Mouse (Mus musculus) left cerebral cortex, postnatal 25 days (tissue): ENCODE measurements at regions not wholly inside any gene's neighbourhood (a gene's known extent, or its start where the extent isn't known, plus 50 kb on each side); places are given as distances from the start of the nearest gene placed in this dataset.

Experiments used
- DNase-seq, 2 experiments: peaks; one replicate each; pipeline ENCODE4 v3.0.0; 2022; ENCODE audit warnings: low spot score in 2 of 2, mixed read lengths in 1 of 2
- intact Hi-C: fragments of 180-260 bp; cut with DNase I; formaldehyde crosslinking; loops from one replicate; pipeline ENCODE4 v1.15.1; 2025

DNA sequence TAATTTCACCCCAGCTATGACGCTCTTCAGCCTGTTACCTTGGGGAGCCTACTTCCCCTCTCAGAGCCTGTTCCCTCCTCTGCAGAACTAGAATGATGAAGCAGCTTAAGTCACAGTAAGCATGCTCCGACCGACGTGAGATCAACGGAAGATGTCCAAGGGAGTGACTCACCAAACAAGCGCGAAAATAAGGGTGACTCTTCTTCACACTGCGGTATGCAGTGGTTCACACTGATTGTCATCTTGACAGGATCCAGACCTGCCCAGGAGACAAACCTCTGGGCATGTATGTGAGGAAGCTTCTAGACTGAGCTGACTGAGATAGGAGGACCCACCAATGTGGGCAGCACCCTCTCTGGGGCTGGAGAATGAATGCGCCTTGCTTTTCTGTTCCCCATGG lies 116.3 kb upstream of the Tpm1 start:
- intact Hi-C loops: no loop called here

DNA sequence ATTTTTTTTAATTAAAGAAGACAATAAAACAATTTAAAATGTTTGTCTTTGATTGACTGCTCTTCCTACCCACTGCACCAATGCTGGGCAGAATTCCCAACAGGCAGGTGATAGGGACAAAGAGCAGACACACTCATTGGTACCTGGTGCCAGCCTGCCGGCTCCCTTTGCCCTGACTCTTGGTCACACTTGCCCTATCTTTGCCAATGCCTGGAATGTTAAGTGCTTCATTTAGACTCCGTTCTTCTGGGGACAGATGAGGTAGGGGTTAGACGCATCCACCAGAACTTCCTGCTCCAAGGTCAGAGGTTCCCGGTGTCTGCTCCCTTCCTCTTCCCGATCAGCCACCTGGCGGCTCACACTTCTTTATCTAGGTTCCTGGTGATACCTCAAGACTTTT lies 114.5 kb upstream of the Tpm1 start:
- intact Hi-C loops: no loop called here
- DNase-seq: no peak

More for the DNA sequence above, 116.3 kb upstream of the Tpm1 start:
- no peak for DNase-seq

DNA sequence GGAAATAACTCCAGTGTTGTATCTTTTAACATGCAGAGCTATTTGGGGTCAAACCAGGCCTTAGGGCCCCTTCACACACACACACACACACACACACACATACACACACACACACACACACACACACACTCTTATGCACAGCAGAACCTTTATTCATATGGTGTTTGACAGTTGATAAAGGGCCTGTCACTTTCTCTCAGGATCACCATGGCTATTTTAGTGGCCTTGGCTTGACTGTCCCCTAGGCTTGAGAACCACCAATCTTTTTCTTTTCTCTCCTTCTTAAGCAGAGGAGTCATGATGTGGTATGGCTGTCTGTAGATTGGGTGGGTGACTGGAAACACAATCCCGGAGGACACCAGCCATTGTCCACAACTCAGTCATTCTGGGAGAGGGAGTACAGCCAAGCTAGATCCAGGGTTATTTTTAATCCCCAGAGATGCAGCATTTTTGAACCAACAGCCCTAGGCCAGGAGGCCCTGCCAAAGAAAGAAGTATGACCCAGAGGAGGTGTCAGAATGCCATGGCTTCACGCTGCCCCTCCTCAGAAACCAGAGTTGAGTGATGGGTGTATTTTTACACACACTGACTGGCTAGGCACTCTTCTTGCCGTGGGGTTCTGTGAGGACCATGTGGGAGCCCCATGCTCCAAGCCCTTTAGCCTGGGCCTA lies 111.7 kb upstream of the Tpm1 start:
- intact Hi-C loops: no loop called here
- no peak for DNase-seq

DNA sequence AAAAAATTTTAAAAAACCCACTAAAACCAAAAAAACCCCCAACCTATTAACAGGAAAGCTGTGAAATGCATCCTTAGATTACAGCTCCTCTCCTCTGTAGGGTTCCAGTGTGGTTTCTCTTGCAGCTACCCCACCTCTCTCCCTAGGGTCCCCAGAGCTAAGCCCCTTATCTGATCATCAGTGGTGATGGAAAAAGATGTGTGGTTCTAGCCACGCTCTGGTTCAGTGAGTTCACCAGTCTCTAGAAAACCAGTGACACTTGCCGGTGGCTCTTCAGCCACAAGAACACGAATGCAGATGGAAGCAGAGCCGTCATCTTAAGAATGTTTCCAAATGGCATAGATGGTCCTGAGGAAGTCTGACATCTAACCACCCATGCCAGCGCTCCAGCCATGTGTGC lies 111.1 kb upstream of the Tpm1 start:
- intact Hi-C loops: no loop called here
- no peak for DNase-seq

DNA sequence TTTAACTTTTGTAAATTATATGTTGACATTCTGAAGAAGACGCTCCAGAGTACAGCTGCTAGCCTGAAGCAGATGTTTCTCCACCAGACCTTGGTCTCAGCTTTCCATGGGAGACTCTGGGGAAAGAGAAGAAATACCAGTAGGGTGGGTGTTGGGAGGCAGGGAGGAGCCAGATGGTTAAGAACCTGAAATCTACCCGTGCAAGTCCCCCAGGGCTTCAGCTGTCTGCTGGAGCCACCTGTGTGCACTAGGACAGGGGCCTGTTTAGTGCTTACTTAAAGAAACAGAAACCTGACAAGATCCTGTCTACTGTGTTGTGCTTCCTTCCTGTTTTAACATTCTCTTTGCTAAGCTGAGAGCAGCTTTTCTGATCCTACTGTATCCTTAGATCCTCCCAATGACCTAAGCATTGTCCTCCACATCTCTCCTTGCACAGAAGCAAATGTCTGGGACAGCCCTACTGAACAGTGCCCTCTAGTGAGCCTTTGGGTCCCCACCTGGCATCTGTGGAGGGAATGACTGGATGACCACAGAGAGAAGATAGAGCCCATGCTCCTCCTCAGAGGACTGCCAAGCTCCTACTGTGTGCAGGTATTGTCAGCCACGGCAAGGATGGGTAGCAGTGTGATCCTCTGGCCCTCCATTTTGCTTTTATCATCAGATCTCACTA lies 107.5 kb upstream of the Tpm1 start:
- DNase-seq: peak in 1 of 2 experiments; percentile 32
- intact Hi-C loops: loop anchor here (2.0 kb wide), 1 partner anchor 112 kb away; no protein-coding TSS in a partner anchor

DNA sequence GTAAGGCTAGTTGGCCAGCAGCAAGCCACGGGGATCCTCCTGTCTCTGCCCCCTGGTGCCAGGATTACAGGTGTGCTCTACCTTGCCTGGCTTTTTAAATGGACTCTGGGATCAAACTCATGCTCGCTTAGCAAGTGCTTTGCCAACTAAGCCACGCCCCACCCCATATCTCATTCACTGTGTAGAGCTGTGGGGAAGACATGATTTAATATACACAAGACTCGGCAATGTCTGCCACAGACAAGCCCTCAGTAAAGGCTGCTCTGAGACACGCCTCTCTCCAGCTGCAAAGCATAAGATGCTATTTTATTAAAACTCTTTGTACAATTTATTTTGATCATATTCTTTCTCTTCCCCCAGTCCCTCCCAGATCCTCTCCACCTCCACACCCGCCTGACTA lies 104.9 kb upstream of the Tpm1 start:
- intact Hi-C loops: no loop called here
- DNase-seq: no peak

DNA sequence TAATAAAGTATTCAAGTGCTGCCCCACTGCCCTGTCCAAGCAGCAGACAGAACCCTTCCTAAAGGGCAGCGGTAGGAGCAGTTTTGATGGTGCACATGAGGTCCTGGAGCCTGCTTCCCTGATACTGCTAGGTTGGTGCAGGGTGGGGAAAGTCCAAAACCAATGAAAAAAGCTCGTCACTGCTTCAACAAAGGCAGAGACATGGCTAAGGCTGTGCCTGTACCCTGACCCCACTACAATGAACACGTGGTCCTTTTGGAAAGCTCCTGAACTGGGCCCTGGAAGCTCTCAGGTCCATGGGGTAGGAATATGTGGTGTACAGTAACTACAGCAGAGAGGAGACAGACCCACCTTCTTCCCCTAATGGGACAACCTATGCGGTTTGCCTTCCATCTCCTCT lies 104.1 kb upstream of the Tpm1 start:
- intact Hi-C loops: no loop called here
- no peak for DNase-seq

DNA sequence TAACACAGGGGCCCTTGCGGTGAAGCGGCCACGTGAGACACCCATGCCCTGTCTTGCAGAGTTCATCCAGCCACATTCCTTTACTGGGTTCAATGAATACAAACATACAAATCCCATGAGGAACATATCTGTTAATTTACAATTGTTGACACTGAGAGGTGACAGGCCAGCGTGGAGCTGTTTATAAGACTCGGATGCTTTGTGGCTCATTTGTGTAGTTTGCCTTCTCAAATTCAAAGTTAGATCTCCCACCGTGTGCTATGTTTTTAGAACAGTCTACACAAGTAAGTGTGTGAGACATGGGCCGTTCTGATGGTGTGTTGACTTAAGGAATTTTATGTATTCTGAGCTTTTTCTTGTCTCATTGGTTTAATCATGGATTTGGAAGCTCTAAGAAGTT lies 98.5 kb upstream of the Tpm1 start:
- DNase-seq: no peak
- intact Hi-C loops: no loop called here

DNA sequence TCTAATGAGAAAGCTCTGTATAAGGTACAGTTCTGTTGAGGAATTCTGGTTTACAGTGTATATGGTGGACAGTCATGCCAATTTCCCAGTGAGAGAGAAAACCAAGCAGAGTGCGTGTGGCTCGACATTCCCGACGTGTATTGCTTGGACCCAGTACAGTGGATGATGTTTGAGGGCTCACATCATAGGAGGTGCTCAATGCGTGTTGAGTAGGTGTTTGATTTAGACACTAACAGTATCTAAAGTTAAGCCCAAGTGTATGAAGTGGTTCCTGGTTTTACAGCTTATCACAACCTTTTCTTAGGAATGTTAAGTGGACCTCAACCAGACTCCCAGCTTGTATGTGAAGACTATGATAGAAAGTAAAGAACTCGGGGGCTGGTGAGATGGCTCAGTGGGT lies 96.2 kb upstream of the Tpm1 start:
- intact Hi-C loops: no loop called here
- DNase-seq: no peak

DNA sequence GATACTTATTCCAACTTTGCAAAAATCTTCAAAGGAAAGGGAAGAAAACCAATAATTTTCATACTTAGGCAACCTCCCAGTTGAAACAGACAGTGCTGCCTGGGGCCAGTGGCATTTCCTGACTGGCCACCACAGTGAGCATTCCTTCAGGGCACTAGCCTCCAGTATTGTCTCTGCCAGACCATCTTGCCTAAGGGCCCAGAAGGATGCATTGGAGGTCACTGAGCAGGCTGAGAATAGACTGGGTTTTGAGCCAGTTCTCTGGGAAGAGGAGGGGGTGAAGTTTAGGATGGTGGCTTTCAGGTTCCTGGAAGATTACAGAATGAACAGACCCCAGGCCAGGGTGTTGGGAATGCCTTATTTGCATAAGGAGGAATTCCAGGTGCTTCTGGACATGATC lies 95.3 kb upstream of the Tpm1 start:
- intact Hi-C loops: no loop called here
- no peak for DNase-seq

DNA sequence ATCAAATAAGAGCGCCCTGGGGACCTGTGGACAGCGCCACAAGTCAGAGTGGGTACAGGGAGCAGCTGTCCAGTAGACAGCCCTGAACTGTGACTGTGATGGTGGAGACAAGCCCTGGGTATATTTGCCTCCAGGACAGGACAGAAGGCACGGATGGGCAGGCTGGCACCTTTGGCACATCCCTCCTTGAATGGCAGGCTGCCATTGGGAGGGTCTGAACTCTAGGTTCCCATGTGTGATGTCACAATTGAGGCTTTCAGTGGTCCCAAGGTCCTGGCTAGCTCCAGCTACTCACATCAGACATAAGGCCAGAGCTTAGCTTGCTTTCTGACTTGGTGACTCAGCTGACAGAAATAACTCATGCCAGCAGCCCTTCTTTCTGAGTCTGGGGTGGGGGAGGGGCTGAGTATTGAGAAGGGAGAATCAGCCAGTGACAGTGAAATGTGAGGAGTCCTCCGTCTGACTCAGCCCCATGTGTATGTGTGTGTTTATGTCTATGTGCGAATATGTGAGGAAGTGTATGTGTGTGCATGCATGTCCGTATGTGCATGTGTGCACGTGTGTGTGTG lies 91.2 kb upstream of the Tpm1 start:
- intact Hi-C loops: no loop called here
- peak; percentile 35 to 72 for DNase-seq

DNA sequence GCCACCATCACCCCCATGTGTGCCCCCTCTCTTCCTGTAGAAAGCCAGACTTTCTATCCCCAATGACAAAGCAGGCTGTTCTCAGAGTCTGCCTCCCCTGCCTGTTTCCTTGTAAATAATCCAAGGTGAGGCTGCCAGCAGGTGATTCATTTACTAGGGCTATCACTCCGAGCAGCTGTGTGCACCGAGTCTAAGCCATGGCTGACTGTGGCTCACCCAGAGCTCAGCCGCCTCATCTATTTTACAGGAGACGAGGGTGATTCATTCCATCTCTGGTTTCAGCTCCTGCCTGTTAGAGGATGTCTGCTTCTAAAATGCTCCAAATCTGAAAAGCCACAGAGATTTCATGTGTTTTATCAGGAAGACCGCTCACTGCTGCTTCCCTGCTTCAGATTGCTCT lies 88.5 kb upstream of the Tpm1 start:
- peak; percentile 43 to 69 for DNase-seq
- intact Hi-C loops: no loop called here

DNA sequence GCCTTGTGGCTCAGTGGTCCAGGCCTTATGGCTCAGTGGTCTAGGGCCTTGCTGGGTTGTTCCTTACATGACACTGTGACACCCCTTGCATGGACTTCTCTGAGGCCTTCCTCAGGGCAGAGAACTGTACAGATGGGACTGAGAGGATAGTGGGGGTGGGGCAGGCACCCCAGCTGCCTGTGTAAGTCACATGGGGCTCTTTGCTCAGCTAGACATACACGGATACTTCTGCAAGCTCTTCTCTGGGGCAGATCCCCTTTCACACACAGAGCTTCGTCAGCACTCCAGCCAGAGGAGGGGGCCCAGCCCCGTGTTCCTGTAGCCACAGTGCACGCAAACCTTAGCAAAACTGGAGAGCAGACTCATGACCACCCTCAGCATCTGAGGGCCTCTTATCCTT lies 87.9 kb upstream of the Tpm1 start:
- peak; percentile 19 to 25 for DNase-seq
- intact Hi-C loops: no loop called here

DNA sequence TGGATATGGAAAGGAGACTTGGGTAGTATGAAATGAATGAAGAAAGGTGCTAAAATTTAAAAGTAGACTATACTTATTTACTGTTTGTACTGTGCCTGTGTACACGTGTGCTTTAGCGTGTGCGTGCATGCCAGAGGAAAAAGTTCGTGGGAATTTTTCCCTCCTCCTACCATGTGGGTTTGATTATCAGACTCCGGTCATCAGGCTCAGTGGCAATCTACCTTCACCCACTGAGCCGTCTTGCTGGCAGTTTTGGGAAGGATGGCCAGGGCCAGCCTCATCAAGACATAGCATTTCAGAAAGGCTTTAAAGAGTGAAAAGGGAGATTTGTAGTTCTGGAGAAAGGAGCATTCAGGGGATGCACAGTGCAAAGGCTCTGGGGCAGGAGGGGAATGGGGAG lies 87.0 kb upstream of the Tpm1 start:
- no peak for DNase-seq
- intact Hi-C loops: no loop called here

DNA sequence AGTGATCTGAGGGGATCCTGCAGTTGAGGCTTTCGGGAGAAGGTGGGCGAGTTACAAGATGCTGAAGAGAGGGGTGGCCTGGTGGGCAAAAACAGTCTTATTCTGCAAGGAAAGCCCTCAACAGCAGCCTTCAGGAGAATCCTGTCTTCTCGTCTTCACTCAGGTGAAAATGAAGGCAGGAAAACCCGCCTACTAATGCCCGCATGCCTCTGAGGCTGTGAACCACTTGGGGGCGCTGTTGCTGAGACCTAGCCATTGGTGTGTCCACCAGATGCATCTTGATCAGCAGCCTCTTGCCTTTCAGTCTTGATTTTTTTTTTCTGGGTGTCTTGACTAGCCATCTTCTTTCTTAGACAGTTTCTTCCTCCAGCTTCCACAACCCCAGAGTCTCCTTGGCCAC lies 85.2 kb upstream of the Tpm1 start:
- intact Hi-C loops: no loop called here
- DNase-seq: no peak

DNA sequence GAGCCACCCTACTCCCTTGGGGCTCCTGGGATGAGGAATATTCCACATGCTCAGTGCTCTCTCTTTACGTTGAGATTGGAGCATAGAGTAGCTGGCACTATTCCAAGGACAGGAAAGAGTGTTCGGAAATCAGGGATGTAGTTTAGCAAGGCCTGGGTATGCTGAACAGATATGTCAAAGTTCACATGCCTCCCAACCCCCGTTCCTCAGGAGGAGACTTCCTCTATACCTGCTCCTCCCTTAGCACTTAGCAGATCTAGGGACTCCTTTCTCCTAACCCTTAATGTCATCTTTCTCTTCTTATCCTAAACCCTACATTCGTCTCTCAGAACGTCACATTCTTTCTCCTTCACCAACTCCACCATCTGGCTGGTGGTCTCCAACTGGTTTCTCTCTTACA lies 83.2 kb upstream of the Tpm1 start:
- intact Hi-C loops: no loop called here
- no peak for DNase-seq

DNA sequence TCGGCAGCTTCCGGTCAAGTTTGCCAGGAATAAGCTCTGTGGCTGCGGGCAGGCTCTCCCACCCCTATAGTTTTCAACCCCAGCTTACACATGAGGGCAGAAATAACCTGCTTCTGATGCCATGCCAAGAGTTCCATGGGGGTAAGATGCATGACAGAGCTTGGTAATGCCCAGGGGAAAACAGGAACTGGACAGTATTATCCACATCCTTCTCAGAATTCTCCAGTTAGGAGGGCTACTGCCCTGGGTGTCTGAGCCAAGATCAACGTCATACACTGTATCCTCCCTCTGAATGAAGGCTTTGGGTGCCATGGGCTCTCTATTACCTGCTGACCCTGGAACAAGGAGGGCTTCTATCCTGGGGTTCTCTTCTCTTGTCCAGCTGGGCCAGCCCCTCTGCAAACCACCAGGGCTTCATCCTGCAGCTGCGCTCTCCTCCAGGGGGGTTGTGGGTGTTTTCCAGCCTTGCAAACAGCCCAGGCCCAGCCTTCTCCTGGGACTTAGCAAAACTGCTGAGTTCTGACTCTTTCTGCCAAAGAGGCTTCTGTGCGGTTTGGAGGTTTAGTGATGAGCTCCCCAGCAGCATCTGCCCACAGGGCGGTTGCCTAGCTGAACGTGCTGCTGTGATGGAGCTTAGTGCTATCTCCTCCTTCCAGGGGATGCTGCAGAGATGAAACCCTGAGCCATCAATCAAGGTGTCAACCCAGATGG lies 81.7 kb upstream of the Tpm1 start:
- intact Hi-C loops: no loop called here
- DNase-seq: peak in 1 of 2 experiments; percentile 26

DNA sequence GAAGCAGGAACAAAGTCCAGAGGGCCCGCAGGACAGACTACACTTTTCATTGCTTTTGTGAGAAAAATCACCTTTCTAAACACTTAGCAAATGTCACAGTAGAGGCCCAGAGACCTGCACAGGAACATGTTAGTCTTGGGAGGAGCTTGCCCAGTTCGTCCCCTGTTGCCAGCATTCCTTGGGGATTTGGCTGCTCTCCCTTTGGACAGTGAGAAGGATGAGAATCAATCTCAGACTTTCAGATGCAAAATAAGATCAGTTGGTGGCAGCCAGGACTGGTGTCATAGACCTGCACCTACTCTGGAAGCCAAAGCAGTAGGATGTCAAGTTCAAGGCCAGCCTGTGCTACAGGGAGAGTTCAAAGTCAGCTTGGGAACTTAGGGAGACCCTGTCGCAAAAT lies 80.7 kb upstream of the Tpm1 start:
- intact Hi-C loops: no loop called here
- no peak for DNase-seq

DNA sequence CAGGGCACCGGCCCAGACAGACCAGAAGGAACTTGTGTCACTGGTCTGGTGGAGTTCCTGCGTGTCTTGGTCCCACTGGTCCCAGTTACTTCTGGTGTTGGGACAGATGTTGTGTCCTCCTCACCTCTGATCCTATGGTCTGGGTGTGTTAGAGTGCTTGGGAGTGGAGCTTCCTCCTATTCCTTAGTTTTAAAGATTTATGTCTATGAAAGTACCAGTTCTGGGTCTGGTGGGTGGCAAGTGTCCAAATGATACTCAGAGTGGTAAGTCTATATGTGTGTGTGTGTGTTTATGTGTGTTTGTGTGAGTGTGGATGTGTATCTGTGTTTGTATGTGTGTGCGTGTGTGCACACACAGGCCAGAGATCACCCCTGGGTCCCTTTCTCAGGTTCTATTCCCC lies 79.9 kb upstream of the Tpm1 start:
- intact Hi-C loops: no loop called here
- DNase-seq: no peak

DNA sequence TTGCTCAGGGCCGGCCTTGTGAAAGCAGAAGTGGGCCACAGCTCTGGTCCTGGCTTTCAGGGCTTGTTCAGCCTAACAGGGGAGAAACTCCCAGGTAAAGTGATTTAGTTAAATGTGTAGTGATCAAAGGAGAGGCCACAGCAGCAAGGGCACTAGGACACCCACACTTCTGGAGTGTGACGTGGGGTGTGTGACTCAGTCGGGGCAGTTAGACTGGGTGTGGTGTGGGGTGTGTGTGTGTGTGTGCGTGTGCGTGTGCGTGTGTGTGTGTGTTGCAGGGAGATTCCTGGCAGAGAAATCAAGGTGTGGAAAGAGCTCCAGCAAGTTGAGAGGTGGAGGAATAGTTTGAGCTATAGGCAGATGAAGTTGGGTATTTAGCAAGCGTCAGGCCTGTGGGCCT lies 72.5 kb upstream of the Tpm1 start:
- intact Hi-C loops: loop anchor here (5.0 kb wide), 1 partner anchor 54 kb away; no protein-coding TSS in a partner anchor
- no peak for DNase-seq
